Mouse (Mus musculus): ENCODE data around the gene Rexo5. TPM values are rescaled to one million over a fixed set of nuclear protein-coding genes. Genes with fewer than 3 reads are reported as not detected.

The Rexo5 gene
- total RNA-seq (2021): 1 to 10 TPM; 2.9 to 3.5 TPM
- long read RNA-seq, experiment 1, partial matches to known transcripts: 0 of 1 reads
- long read RNA-seq, experiment 1, other reads (novel, unspliced or antisense): 1 of 1 reads
- long read RNA-seq, experiment 2: 0 reads

DNA sequence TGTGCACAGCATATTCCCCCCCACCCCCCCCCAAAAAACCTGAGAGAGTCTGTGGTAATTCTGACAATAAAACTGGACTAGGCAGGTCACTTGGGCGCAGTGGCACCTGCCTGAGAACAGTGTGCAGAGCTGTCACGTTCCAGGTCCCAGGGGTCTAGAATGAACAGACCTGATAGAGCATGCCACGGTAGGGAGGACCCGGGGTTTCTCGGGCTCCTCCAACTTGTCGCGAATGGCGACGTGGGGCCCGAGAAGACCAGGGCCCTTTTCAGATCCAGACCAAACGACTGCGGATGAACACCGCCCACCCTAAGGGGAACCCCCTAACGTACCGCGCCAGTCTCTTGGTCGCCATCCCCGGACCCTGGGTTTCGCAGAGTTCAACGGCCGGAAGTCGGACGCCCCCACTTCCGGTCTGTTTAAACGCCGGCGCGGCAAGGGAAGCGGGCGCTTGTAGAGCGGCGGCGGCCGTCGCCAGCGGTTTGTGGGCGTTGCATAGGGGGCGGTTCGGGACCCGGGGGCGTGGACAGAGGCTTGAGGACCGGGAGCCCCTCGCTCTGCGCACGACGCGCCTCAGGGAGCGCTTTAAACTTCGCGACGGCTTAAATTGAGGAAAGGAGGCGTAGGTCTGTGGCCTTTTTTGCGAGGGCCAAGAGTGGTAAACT, at the start of gene Rexo5, which contains the start of gene Eri2:
Gene Rexo5, plus strand, starts transcription at position 421 of the 665 bp plus-strand sequence.
Gene Eri2, minus strand, starts transcription at position 473 of the 665 bp plus-strand sequence.
- peak; percentile 71 to 74 for DNase-seq (ENCODE audit: low spot score in 2 of 2)

DNA sequence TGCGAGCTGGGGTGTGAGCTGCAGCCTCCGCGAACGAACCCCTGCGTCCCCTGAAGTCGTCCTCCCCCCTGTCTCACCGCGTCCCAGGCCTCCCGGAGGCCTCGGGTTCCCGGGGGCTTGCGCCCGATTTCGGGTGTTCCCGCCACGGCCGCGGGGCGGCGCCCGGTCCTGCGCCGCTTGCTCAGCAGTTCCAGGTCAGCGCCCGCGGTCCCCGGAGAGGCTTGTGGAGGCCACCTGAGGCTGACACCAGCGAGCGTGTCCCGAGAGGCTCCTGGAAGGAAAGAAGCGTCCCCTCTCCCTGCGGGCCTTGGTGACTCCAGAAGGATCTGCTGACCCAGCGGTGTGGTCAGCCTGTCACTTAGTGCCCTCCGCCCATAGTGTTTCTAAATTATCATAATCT, 49.5 kb upstream of the Rexo5 start:
- no peak for DNase-seq (ENCODE audit: low spot score in 2 of 2)

DNA sequence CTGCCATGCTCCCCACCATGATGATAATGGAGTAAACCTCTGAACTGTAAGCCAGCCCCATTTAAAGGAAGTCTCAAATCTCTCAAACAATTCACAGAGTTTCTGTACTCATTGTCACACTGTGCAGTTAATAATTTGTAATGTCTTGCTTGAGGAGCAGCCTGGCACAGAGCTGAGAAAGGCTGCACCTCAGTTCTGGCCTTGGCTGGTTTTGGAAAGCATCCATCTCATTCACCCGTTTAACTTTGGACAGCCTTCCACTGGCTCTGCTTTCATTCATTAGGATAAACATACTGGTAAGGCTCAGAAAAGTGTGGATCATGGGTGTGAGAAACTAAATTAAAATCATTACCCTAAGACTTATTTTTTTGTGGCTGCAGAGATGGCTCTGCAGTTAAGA, 47.9 kb upstream of the Rexo5 start:
- DNase-seq (ENCODE audit: low spot score in 2 of 2): no peak

DNA sequence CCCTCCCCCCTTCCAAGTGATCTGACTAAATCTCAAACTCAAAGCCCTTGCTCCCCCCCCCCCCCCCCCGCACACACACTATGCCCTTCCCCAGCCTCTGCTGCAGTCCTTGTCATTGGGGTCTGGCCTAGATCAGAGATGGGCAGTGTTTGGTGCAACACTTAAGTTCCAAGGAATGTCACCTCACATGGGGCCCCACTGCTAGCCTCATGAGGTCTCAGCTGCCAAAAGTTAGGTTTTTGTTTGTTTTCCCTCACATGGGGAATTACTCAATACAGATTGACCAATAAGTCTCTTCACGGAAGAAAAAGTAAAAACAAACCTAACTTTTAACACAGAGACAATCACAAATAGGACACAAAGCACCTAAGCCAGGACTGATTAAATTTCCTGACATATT, 45.0 kb upstream of the Rexo5 start:
- DNase-seq (ENCODE audit: low spot score in 2 of 2): no peak

DNA sequence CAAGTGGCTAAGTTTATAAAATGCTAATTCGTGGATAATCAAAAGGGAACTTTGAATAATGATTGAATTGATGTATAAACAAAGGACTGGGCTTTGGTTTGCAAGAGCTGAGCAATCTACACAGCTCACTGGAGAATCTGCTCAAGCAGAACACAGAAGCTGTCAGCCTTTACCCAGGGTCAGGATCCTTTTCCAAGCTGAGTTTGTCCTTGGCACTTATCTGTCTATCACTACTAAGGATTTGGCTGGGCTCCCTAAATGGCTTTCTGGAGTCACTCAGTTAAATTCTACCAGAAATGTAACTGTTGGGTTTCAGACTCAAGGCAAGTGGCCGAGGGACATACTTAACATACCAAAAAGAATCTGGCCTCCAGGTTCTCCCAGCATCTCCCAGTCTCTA, 43.9 kb upstream of the Rexo5 start:
- no peak for DNase-seq (ENCODE audit: low spot score in 2 of 2)

DNA sequence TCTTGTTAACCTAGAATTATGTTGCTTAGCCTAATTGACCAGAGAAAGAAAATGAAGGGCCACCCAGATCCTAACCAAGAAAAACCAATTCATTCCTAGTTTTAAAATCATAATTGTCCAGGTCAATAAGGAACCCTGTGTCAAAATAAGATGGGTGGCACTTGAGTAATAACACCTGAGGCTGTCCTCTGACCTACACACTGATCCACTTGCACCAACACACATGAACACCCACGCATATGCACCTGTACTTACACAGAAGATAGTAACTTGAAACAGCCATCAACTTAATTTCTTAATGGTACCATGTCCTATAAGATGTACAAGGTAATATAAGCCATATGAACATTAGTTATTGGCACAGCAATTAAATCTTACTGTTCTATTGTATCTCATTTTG, 40.1 kb upstream of the Rexo5 start:
- DNase-seq (ENCODE audit: low spot score in 2 of 2): no peak

DNA sequence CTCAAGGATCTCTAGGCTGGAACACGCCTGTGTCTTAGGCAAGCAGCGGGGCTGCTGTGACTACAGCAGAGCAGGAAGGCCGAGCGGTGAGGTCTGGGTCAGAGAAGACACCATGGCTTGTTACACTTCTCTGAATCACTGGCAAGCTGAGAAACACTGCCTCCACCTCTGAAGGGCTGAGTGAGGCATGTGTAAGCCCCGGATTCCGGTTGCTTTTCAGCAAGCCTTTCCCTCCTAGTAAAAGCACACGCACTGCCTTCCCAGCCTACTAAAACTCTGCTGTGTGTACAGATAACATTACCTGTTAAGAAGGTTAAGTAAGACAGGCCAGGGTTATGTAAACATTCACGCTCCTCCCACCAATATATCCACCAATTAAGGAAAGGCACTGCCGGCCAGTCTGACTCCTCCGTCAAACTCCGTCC, 33.3 kb upstream of the Rexo5 start, which contains the start of gene Acsm3:
Gene Acsm3, plus strand, starts transcription at position 397 of the 425 bp plus-strand sequence.
- no peak for DNase-seq (ENCODE audit: low spot score in 2 of 2)

DNA sequence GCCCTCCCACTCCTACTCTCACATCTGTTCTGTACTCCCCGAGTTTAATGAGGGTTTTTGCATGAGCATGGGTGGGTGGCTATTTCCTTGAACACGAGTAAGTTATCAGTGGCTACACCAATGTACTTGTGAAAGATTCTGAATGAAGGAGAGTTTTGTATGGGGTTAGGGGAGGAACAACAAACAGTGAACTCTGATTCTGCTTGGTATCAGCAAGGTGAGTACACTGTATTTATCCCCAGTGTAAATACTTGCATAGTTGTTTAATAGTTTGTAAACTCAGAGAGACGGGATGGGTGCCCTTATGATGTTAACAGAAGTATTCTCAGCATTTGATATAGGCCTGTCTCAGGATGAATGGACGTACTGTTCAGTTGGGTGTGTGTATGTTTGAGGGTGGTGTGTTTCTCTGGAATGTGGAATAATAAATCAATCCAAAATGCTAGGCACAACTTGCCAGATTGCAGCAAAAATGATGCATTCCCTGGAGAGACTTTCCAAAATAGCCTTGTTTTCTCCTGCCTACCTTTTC, 31.6 kb upstream of the Rexo5 start:
- no peak for DNase-seq (ENCODE audit: low spot score in 2 of 2)

DNA sequence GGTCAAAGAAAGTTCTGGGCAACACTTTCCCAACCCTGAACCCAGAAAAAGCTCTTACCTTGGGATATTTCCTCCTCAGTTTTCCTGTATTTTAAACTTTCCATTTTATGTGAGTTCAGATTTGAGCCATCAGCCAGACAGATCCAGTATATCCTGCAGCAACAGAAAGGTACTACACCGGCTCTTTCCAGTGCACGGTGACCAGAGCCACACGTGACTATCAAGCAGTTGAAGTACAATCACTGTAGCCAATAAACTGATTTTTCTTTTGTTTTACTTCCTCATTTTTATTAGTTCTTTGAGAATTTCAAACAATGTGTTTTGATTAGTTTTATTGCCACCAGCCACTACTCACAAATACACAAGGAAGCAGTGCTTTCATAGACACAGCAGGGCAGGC, 29.4 kb upstream of the Rexo5 start:
- DNase-seq (ENCODE audit: low spot score in 2 of 2): no peak

DNA sequence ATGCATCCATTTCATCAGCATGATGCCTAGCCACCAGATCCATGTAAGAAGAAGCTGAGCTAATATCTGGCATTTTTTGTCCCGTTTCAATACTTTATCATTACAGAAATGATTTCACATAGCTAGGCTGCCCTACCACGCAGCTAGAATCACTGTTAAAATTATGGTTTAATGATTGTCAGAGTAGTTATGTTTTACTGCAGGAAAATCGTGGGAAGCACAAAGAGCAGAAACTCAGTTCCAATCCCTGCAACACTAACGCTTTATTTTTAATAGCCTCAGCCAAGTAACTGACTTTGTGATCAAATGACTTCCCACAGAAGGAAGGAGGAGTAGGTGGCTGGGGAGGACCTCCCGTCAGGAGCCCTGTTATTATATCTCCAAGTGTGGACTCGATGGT, 26.8 kb upstream of the Rexo5 start:
- DNase-seq (ENCODE audit: low spot score in 2 of 2): no peak

DNA sequence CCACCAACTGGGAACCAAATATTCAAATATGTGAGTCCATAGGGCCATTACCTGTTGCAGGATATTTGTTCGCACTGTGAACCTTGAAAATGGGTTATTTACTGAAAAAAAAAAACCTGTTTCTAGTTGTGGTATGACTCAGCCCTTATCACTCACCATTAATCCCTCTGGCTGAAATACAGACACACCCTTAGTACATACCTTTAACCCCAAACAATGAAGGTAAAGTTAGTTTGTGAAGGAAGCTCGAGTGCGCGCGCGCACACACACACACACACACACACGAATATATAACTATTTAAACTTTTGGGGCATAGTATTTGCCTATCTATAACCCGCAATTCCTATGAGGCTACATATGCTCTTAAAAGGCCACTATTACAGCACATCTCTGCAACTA, 23.9 kb upstream of the Rexo5 start:
- no peak for DNase-seq (ENCODE audit: low spot score in 2 of 2)

DNA sequence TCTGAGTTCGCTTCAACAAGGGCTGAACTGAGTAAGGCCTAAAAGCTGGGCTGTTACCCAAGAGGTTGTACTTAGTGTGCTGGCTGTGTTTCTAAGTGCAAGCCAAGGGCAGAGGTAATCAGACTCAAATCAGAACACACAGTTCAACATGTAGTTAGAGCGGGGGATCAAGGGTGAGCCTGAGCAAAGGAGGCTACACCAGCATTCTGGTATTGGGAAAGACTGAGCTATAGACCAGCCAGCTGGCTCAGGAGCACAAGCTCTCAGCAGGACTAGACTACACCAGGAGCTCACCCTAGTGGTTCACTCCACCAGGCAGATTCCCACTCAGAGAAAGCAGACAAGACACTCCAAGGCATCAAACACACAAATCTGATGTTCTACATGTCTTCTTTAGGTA, 10.4 kb upstream of the Rexo5 start:
- no peak for DNase-seq (ENCODE audit: low spot score in 2 of 2)

DNA sequence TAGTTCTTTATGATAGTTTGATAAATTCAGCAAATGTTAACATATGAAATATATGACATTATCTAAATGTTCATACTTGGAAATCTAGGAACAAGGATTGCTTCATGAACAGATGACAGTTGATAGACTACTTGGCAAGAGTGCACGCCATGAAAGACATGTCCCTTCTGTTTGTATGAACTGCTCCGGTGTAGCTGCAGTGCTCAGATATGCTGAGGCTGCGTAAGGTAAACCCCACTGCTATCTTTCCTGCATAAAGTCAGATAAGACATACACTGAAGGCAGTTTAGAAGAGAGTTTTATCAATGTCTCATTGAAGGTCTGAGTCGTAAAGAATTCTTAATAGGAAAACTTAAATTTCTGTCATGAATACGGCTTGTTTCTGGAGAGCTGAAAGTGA, 8.9 kb upstream of the Rexo5 start:
- DNase-seq (ENCODE audit: low spot score in 2 of 2): no peak

DNA sequence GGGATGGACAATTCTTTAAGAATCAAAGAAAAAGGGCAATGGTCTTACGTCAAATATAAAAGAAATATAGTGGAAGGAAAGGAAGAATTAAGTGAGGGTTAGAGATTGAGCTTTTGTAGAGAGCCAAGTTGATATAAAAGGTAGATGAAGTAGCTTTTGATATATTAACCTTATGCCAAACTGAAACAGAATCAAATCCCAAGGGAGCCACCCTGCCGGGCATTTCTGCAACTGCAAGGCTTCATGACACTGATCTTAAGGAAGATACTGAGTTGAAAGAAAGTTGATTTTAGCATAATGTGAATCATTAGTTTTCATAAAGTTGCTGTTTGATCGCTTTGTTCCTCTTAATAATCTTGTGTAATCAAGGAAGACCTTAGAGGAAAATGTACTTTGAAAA, 4.8 kb upstream of the Rexo5 start:
- DNase-seq (ENCODE audit: low spot score in 2 of 2): no peak

DNA sequence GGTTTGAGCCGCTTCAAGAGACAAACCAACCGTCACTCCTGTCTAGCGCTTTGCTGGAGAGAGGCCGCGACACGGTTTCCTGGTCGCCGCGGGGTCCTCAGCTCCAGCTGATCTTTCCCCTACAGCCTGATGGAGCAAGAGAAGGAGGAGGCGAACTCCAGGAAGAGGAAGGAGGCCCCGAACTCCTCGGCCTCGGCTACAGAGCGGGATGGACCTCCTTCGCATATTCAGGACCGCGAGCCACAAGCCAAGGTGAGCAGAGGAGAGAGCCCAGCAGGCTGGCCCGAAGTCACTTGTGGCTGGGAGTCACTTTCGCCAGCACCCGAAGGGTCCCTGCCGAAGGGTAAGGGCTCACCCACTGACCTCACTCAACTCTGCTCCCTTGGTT, 439 bp downstream of the Rexo5 start:
- DNase-seq (ENCODE audit: low spot score in 2 of 2): no peak

DNA sequence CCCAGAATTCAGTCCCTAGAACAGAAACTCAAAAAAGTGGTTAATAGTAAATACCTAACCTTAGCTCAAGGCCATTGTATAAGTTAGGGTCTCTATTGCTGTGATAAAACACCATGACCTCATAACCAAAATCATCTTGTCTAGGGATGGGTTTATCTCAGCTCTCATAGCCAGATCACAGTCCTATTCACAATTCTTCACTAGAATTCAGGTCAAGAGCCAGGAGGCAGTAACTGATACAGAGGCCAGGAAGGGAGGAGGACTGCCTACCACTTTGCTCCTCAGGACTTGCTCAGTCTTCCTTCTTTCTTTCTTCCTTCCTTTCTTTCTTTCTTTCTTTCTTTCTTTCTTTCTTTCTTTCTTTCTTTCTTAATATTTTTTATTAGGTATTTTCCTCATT, 1.5 kb downstream of the Rexo5 start:
- DNase-seq (ENCODE audit: low spot score in 2 of 2): no peak

DNA sequence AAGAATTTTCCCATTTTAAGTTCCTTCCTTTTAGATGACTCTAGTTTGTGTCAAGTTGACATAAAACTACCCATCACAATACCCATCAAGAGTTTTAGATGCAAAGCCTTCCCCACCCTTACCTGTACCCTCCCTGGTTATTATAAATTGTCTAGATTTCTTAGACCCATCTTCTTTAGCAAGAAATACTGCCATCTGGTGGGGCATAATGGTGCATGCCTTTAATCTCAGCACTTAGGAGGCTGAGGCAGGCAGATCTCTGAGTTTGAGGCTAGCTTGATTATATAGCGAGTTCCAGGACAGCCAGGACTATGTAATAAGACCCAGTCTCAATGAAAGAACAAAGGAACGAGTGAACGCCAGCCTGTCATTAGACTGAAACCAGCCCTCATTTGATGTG, 6.7 kb downstream of the Rexo5 start:
- DNase-seq (ENCODE audit: low spot score in 2 of 2): no peak

DNA sequence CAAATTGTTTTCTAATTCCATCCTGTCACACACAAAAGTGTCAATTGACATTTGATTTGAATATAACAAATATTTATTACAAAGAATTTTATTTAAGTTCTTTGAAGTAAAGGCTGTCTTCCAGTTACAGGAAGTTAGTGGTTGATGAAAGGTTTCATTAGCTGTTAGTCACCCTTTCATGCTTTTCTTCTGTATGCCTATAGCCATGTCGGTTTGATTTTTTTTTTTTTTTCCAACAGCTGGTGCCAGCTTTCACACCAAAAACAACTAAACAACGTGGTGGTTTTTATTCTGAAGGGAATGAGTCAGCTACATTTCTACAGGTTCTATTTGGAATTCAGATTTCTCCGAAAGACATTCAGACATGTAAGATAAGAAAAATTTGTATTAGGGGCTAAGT, 7.2 kb downstream of the Rexo5 start:
- DNase-seq (ENCODE audit: low spot score in 2 of 2): no peak

DNA sequence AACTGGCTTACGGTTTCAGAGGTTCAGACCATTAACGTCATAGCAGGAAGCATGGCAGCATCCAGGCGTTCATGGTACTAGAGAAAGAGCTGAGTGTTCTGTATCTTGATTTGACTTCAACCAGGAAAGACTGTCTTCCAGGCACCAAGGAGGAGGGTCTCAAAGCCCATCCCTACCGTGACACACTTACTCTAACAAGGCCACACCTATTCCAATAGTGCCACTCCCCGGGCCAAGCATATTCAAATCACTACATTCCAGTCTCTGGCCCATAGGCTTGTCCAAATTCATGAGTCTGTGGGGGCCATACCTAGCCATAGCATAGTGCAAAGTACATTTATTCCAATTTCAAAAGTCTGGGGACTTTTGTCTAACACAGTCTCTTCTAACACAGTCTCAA, 13.6 kb downstream of the Rexo5 start:
- no peak for DNase-seq (ENCODE audit: low spot score in 2 of 2)

DNA sequence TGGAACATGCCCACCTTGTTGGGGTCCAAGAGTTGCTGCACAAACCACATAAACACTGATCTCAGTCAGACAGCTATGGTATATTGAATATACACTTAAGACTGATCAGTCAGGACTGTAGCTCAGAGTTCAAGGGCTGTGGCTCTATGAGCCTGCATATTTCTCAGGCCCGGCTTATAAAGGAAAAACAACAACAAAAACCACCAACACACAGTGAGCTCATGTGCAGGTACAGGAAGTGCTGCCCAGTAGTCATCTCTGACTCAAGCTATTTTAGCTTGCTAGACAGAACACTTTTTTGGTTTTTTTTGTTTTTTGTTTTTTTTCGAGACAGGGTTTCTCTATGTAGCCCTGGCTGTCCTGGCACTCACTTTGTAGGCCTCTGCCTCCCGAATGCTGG, 14.9 kb downstream of the Rexo5 start:
- DNase-seq (ENCODE audit: low spot score in 2 of 2): no peak

DNA sequence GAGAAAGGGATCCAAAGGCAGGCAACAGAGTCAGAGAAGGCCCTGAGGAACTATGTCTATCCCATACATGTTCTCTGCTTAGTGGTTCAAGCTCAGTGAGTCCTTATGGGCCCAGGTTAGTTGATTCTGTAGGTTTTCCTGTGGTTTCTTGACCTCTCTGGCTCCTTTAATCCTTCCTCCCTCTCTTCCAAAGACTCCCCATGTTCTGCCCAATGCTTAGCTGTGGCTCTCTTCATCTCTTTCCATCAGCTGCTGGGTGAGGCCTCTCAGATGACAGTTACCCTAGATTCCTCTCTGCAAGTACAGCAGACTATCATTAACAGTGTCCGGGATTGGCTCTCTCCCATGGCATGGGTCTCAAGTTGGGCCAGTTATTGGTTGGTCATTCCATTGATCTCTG, 41.6 kb downstream of the Rexo5 start:
- no peak for DNase-seq (ENCODE audit: low spot score in 2 of 2)

DNA sequence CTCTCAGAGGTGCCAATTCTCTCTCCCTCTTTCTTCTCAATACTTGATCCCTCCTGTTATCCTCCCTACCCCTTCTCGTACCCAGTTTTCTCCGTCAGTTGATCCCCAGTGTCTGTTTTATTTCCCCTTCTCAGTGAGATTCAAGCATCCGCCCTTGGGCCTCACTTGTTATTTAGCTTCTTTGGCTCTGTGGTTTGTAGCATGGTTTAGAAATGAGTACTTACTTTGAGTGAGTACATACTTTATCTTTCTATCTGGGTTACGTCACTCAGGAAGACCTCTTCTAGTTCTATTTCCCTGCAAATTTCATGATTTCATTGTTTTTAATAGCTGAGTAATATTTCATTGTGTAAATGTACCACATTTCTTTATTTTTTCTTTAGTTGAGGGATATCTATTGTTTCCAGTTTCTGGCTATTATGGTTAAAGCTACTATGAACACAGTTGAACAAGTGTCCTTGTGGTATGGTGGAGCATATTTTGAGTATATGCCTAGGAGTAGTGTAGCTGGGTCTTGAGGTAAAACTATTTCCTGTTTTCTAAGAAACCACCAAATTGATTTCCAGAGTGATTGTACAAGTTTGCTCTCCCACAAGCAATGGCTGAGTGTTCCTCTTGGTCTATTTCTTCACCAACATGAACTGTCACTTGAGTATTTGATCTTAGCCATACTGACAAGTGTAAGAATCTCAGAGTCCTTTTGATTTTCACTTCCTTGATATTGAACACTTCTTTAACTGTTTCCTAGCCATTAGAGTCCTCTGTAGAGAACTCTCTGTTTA, 42.4 kb downstream of the Rexo5 start:
- DNase-seq (ENCODE audit: low spot score in 2 of 2): no peak
